Mouse (Mus musculus) E14TG2a.4 (cell line): ENCODE measurements at regions not wholly inside any gene's neighbourhood (a gene's known extent, or its start where the extent isn't known, plus 50 kb on each side); places are given as distances from the start of the nearest gene placed in this dataset.

Experiments
- H3K27me3 ChIP-seq: 2 replicates; pipeline ENCODE4 v1.6.1; 2014; ENCODE audit warnings: low read length, control low read depth; ENCODE audit not compliant: insufficient read depth
- H3K36me3 ChIP-seq: 2 replicates; pipeline ENCODE4 v1.6.1; 2014; ENCODE audit warnings: low read length, control low read depth; ENCODE audit not compliant: insufficient read depth
- H3K4me1 ChIP-seq: replicated peaks from 2 replicates; pipeline ENCODE4 v1.6.1; 2014; ENCODE audit warnings: low read depth, low read length, control low read depth
- H3K4me3 ChIP-seq: replicated peaks from 2 replicates; pipeline ENCODE4 v1.5.1; 2014; ENCODE audit warnings: mild to moderate bottlenecking, low read length
- H3K9me3 ChIP-seq: 2 replicates; pipeline ENCODE4 v1.6.1; 2014; ENCODE audit warnings: low read length, control low read depth
- CTCF ChIP-seq: conservative IDR thresholded peaks from 2 replicates; pipeline ENCODE4 v1.5.1; 2014; ENCODE audit warnings: low read length
- NANOG ChIP-seq: IDR thresholded peaks from 2 replicates; pipeline ENCODE4 v1.6.1; 2014; ENCODE audit warnings: borderline replicate concordance, low read length, mixed read lengths
- POU5F1 ChIP-seq: IDR thresholded peaks from 2 replicates; pipeline ENCODE4 v1.6.1; 2014; ENCODE audit warnings: low read length, borderline replicate concordance

DNA sequence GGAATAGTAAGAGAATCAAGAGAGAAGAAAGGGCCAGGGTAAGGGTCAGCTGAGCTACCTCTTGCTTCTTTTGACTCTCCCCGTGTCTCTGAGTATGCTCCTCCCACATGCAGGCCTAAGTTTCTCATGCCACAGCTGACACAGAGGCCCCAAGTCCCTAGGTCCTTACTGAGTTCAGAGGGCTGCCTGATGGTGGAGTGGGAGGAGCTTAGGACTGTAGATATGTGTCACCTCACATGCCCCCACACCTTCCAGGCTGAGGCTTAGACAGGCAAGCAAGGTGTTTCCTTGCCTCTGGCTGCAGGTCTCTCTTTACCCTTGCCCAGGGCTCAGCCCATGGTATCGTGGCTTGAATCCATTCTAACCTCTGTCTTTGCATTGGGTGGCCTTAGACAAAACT, 131.8 kb upstream of the Ccnd1 start:
- no peaks in the 10 kb centered on the region for H3K9me3 ChIP-seq
- H3K4me3 ChIP-seq, result no peak overlapping the region
- peaks cover 9% of the 10 kb centered on the region for H3K4me1 ChIP-seq
- H3K27me3 ChIP-seq, result peaks cover 16% of the 10 kb centered on the region
- no peaks in the 10 kb centered on the region for H3K36me3 ChIP-seq
- TF ChIP-seq POU5F1 (no peak), NANOG (no peak), CTCF (no peak)

DNA sequence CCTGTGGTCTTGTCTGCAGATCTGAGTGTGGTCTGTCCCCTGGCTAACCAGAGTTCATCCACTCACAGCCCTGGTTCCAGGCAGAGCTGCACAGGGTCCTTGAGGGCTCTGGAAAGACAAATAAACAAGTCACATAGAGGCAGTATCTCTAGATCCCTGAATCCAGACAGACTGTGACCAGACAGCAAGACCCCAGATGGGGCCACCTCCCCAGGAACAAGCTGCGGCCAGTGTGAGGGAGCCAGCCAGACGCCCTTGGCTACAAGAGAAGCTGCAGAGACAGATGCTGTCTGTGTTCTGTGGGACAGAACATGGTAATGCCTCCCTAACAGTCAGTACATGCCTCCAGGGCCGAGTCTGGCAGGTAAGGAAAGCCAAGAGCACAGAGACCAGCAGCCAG, 127.6 kb upstream of the Ccnd1 start:
- H3K4me3 ChIP-seq, result no peak overlapping the region
- no peaks in the 10 kb centered on the region for H3K36me3 ChIP-seq
- peaks cover 19% of the 10 kb centered on the region for H3K27me3 ChIP-seq
- no peaks in the 10 kb centered on the region for H3K4me1 ChIP-seq
- TF ChIP-seq NANOG, result no peak
- no peak for TF ChIP-seq POU5F1
- TF ChIP-seq CTCF, result no peak
- peaks cover under 1% of the 10 kb centered on the region; the same call in 1 of the 2 replicates for H3K9me3 ChIP-seq

DNA sequence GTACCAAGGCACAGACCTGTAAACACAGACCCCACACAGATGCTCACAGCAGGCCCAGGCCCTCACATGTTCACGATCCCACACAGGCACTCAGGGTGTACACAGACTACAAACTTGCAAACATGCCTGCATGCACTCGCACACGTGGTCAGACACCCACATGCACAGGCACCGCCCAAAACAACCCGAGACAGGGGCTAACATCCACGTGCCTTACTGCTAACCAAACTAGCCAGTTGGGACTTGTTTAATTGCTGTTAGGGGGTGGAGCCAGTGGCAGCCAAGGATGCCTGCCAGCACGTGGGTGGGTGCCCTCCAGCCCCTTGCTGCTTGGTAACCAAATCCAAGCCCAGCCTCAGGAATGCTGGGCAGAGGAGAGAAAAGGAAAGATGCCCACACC, 116.6 kb upstream of the Ccnd1 start:
- H3K4me3 ChIP-seq, result no peak overlapping the region
- H3K36me3 ChIP-seq, result no peaks in the 10 kb centered on the region
- peaks cover 3% of the 10 kb centered on the region; the same call in 1 of the 2 replicates for H3K27me3 ChIP-seq
- TF ChIP-seq NANOG (no peak), CTCF (no peak), POU5F1 (no peak)
- peaks cover 22% of the 10 kb centered on the region for H3K4me1 ChIP-seq
- peaks cover 13% of the 10 kb centered on the region for H3K9me3 ChIP-seq

DNA sequence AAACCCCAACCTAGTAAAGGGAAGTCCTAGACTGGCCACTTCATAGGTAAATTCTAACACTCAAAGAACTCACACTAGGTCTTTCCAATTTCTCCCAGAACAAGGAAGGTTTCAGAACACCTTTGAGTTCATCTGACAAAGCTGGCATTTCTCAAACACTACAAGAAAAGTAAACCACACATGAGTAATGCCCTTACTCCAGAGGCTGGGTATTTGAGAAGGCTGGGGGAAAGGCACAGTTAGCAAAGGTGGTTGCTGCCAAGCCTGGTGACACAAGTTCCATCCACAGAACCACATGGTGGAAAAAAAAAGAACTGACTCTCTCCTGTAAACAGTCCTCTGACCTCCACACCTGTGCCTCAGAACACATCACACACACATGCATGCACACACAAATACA, 111.9 kb upstream of the Ccnd1 start:
- Histone ChIP-seq H3K36me3 (no peaks in the 10 kb centered on the region), H3K4me3 (no peak overlapping the region), H3K27me3 (peaks cover 4% of the 10 kb centered on the region), H3K4me1 (peaks cover 40% of the 10 kb centered on the region), H3K9me3 (peaks cover 3% of the 10 kb centered on the region; the same call in 1 of the 2 replicates)
- TF ChIP-seq CTCF (no peak), POU5F1 (no peak), NANOG (no peak)

DNA sequence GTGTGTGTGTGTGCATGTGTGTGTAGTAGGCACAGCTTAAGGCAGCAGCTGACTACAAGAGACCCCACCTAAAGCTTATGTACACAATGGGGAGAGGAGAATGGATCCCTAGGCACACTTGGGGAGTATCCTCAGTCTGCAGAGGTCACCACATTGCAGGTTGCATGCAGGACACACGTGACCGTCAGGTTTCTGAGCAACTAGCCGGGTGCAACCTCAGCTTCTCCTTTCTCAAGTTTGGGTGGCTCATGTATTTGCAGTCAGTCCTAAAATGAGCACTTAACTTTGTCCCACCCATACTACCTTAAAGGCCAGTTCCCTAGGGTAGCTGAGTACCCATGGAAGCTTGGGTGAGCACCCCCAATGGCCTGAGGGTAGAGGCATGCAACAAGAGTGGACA, 111.0 kb upstream of the Ccnd1 start:
- Histone ChIP-seq H3K27me3 (peaks cover 4% of the 10 kb centered on the region), H3K9me3 (peaks cover 3% of the 10 kb centered on the region; the same call in 1 of the 2 replicates), H3K4me1 (peaks cover 32% of the 10 kb centered on the region), H3K36me3 (no peaks in the 10 kb centered on the region), H3K4me3 (no peak overlapping the region)
- TF ChIP-seq CTCF (no peak), POU5F1 (no peak), NANOG (no peak)

DNA sequence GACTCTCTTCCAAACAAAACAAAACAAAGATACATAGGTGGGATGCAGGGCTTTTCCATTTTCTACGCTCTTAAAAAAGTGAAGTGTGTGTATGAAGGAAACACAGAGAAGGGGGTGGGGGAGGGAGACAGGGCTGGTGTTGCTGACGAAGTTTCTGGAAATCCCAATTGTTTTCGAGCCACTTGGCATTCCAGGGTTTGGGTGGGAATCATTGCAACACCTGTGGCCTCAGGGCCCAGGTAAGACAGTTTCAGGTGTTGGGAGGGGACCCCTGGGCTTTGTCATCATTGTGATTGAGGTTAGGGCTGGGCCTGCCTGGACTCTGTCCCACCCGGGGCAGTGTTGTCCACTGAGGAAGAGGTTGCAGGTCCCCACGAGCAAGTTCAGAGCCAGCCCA, 108.8 kb upstream of the Ccnd1 start:
- TF ChIP-seq CTCF (no peak), POU5F1 (no peak), NANOG (no peak)
- H3K4me3 ChIP-seq, result no peak overlapping the region
- no peaks in the 10 kb centered on the region for H3K36me3 ChIP-seq
- H3K27me3 ChIP-seq, result peaks cover 15% of the 10 kb centered on the region
- no peaks in the 10 kb centered on the region for H3K9me3 ChIP-seq
- H3K4me1 ChIP-seq, result peaks cover 18% of the 10 kb centered on the region

DNA sequence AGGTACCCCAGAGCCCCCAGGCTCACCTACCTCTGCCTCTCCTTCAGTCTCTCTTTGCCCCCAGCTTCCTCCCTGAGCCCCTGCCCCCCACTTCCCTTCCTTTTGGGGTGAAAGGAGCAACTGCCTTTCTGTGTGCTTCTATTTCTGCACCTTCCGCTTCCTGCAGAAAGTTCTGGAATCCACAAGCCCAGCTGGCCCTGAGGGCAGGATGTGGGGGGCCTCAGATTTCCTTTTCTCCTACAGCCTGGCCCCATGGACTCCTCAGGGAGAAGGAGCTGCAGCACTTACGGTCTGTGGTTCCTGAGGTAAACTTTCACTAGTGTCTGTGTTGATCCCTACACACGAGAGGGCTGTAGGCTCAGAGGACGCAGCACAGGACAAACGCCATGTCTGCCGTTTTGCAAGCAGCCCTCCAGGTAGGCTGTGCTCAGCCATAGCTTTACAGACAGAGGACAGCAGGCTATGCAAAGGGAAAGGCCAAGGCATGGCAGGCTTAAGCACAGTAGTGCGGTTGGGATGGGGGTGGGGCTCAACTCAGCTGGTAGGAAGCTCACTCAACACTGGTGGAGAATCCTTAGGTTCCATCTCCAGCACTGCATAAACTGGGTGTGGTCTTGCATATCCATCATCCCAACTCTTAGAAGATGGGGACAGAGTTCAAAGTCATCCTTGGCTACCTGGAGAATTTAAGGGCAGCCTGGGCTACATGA, 108.2 kb upstream of the Ccnd1 start:
- Histone ChIP-seq H3K4me3 (no peak overlapping the region), H3K4me1 (peaks cover 18% of the 10 kb centered on the region), H3K36me3 (no peaks in the 10 kb centered on the region), H3K9me3 (no peaks in the 10 kb centered on the region), H3K27me3 (peaks cover 20% of the 10 kb centered on the region)
- TF ChIP-seq CTCF (no peak), POU5F1 (no peak), NANOG (no peak)

DNA sequence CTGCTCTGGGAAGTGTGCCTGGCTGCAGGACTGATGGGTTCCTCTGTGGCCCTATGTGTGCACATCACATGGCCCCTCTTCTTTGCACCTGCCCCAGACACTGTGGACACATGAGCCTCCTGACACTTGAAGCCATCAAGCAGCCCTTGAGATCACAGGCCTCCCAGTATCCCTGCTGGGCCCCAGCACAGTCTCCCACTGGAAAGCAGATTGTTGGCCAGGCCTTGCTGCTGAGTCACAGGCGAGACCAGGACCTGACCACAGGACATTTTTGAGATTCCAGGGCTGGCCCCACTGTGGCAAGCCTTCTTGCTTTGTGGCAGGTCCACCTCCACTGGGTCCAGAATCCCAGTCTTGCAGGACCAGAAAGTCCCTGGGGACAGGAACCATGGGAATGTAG, 105.5 kb upstream of the Ccnd1 start:
- TF ChIP-seq POU5F1 (no peak), CTCF (no peak), NANOG (no peak)
- Histone ChIP-seq H3K9me3 (no peaks in the 10 kb centered on the region), H3K36me3 (no peaks in the 10 kb centered on the region), H3K4me1 (peaks cover 18% of the 10 kb centered on the region), H3K27me3 (peaks cover 20% of the 10 kb centered on the region), H3K4me3 (no peak overlapping the region)
